ENCODE assay signal across 19 mouse cellular contexts in genomic region chr2:21164296-21164695, GRCm38 (mm10). TPM values are rescaled to one million over a fixed set of nuclear protein-coding genes. Genes with fewer than 3 reads are reported as not detected.
DNase-seq lines count a peak whose midpoint lies in the region; ATAC-seq and TF ChIP-seq lines count a peak whose summit lies in the region.
"Had no signal": no experiment of that assay in that cellular context is flagged by ENCODE, and none has a peak within 500 bp of the region (broad histone marks: within the 10 kb centered on the region; RNA-seq: fewer than 3 reads in every experiment).

No protein-coding gene starts in this region.

- no peak overlapping the region for H3K4me2 ChIP-seq in forebrain, postnatal 0 days (ENCODE audit: low read depth)
- no peak overlapping the region for H3K4me2 ChIP-seq in midbrain, embryonic 14.5 days (ENCODE audit: low read length)
- H3K4me2 ChIP-seq: embryonic facial prominence, embryonic 15.5 days; forebrain, embryonic 15.5 days had no signal

- WGBS in forebrain, postnatal 0 days = 62% methylated on average over 8 of the region's 8 CpGs
- 86% methylated on average over 8 of the region's 8 CpGs for WGBS in forebrain, embryonic 10.5 days
- 72% methylated on average over 8 of the region's 8 CpGs for WGBS in midbrain, embryonic 14.5 days
- WGBS in midbrain, embryonic 10.5 days = 88% methylated on average over 8 of the region's 8 CpGs

- no peaks in the 10 kb centered on the region for H3K36me3 ChIP-seq in forebrain, postnatal 0 days (ENCODE audit: insufficient read depth)
- no peaks in the 10 kb centered on the region for H3K36me3 ChIP-seq in forebrain, embryonic 10.5 days (replicated peaks)
- no peaks in the 10 kb centered on the region for H3K36me3 ChIP-seq in midbrain, embryonic 14.5 days (ENCODE audit: control insufficient read depth, insufficient read depth, low read length)
- no peaks in the 10 kb centered on the region for H3K36me3 ChIP-seq in midbrain, embryonic 10.5 days
- H3K36me3 ChIP-seq: embryonic facial prominence, embryonic 15.5 days; forebrain, embryonic 15.5 days; hindbrain, embryonic 10.5 days had no signal

- no peaks in the 10 kb centered on the region for H3K9me3 ChIP-seq in forebrain, postnatal 0 days (ENCODE audit: low read length)
- no peaks in the 10 kb centered on the region for H3K9me3 ChIP-seq in forebrain, embryonic 10.5 days
- H3K9me3 ChIP-seq in midbrain, embryonic 14.5 days (ENCODE audit: control insufficient read depth, low read length) = no peaks in the 10 kb centered on the region; the same call in 1 of the 2 replicates
- no peaks in the 10 kb centered on the region for H3K9me3 ChIP-seq in midbrain, embryonic 10.5 days (replicated peaks)
- H3K9me3 ChIP-seq: embryonic facial prominence, embryonic 15.5 days; forebrain, embryonic 15.5 days; hindbrain, embryonic 10.5 days; megakaryocyte, embryonic 14.5 days had no signal

- 0 out of 2 replicates have a peak, but pooled peaks have one; percentile 27 for ATAC-seq in forebrain, postnatal 0 days
- no peak for ATAC-seq in midbrain, embryonic 14.5 days (ENCODE audit: low FRiP score, low TSS enrichment)
- ATAC-seq: forebrain, embryonic 15.5 days; intestine, embryonic 16.5 days had no signal

- no peak for TF ChIP-seq CTCF in forebrain, postnatal 0 days (IDR thresholded peaks at IDR 0.05; ENCODE audit: low read depth)

- H3K4me3 ChIP-seq in forebrain, postnatal 0 days (ENCODE audit: low read depth, low read length) = no peak overlapping the region
- no peak overlapping the region for H3K4me3 ChIP-seq in forebrain, embryonic 10.5 days
- H3K4me3 ChIP-seq in midbrain, embryonic 14.5 days (replicated peaks; ENCODE audit: low read depth, low read length) = no peak overlapping the region
- H3K4me3 ChIP-seq in midbrain, embryonic 10.5 days = no peak overlapping the region
- H3K4me3 ChIP-seq: embryonic facial prominence, embryonic 15.5 days; forebrain, embryonic 15.5 days; hindbrain, embryonic 10.5 days; megakaryocyte, embryonic 14.5 days had no signal

- no peak overlapping the region for H3K27ac ChIP-seq in forebrain, postnatal 0 days (ENCODE audit: low read depth, low read length)
- H3K27ac ChIP-seq in forebrain, embryonic 10.5 days = no peak overlapping the region
- H3K27ac ChIP-seq in midbrain, embryonic 14.5 days (replicated peaks; ENCODE audit: low read depth, low read length) = no peak overlapping the region
- no peak overlapping the region for H3K27ac ChIP-seq in midbrain, embryonic 10.5 days (replicated peaks)
- H3K27ac ChIP-seq: embryonic facial prominence, embryonic 15.5 days; forebrain, embryonic 15.5 days; hindbrain, embryonic 10.5 days had no signal

- no peaks in the 10 kb centered on the region for H3K27me3 ChIP-seq in forebrain, postnatal 0 days (ENCODE audit: insufficient read depth, low read length)
- H3K27me3 ChIP-seq in forebrain, embryonic 10.5 days (ENCODE audit: poor library complexity, severe bottlenecking) = no peaks in the 10 kb centered on the region
- no peaks in the 10 kb centered on the region for H3K27me3 ChIP-seq in midbrain, embryonic 14.5 days (ENCODE audit: control insufficient read depth, insufficient read depth, low read length)
- H3K27me3 ChIP-seq in midbrain, embryonic 10.5 days (ENCODE audit: low read depth, poor library complexity, severe bottlenecking) = no peaks in the 10 kb centered on the region
- H3K27me3 ChIP-seq: embryonic facial prominence, embryonic 15.5 days; forebrain, embryonic 15.5 days; megakaryocyte, embryonic 14.5 days had no signal

- H3K9ac ChIP-seq in forebrain, postnatal 0 days = no peak overlapping the region
- H3K9ac ChIP-seq in midbrain, embryonic 14.5 days (replicated peaks; ENCODE audit: low read length) = no peak overlapping the region
- H3K9ac ChIP-seq: embryonic facial prominence, embryonic 15.5 days; forebrain, embryonic 15.5 days had no signal

- no peaks in the 10 kb centered on the region for H3K4me1 ChIP-seq in forebrain, postnatal 0 days (ENCODE audit: insufficient read depth)
- H3K4me1 ChIP-seq in forebrain, embryonic 10.5 days = no peaks in the 10 kb centered on the region
- H3K4me1 ChIP-seq in midbrain, embryonic 14.5 days (ENCODE audit: control insufficient read depth, insufficient read depth, low read length) = no peaks in the 10 kb centered on the region
- H3K4me1 ChIP-seq in midbrain, embryonic 10.5 days = no peaks in the 10 kb centered on the region
- H3K4me1 ChIP-seq: embryonic facial prominence, embryonic 15.5 days; forebrain, embryonic 15.5 days; hindbrain, embryonic 10.5 days had no signal

- intact Hi-C loops in heart, postnatal 10 days (cut with DNase I) = no loop called here

- DNase-seq in forebrain, postnatal 0 days = no peak
- DNase-seq in forebrain, embryonic 10.5 days (ENCODE audit: extremely low spot score, low spot score) = no peak
- peak; percentile 8 for DNase-seq in midbrain, embryonic 14.5 days
- no peak for DNase-seq in midbrain, embryonic 10.5 days (ENCODE audit: low spot score)
- DNase-seq in heart, postnatal 10 days = peak; percentile 56 to 57
- DNase-seq in kidney, adult 9 months = no peak
- no peak for DNase-seq in adrenal gland, adult 8-10 months
- DNase-seq in embryo, embryonic 10.5 days (ENCODE audit: low spot score) = no peak
- DNase-seq: cerebellum, adult 11 months; cerebellum, postnatal 36 days; kidney, postnatal 10 days; lung, adult 2 months; thymus, adult 2 months had no signal

RNA-seq across cellular contexts. Expression of gene Enkur, which starts 40.9 kb away (rescaled TPM):
- total RNA-seq in forebrain, postnatal 0 days (2014; rRNA removed) = 4.5 and 5.4 TPM in 2 replicates
- polyA plus RNA-seq in forebrain, postnatal 0 days (2015; fragmentation: Nextera tagmentation; extraction: Ambion mirVana) = 5.2 and 8.1 TPM in 2 replicates
- 0.27 and 0.72 TPM in 2 replicates for polyA plus RNA-seq in forebrain, embryonic 10.5 days (2016; fragmentation: Nextera tagmentation; extraction: Ambion mirVana)
- 3.7 and 4.8 TPM in 2 replicates for polyA plus RNA-seq in midbrain, embryonic 14.5 days (2014; fragmentation: Nextera tagmentation; extraction: Ambion mirVana)
- polyA plus RNA-seq in midbrain, embryonic 10.5 days (2016; fragmentation: Nextera tagmentation; extraction: Ambion mirVana) = 0.95 and 0.96 TPM in 2 replicates
- total RNA-seq in heart, postnatal 10 days (2021) = 1 to 10 TPM; 5.8 to 6.2 TPM
- 1 to 10 TPM in 3 of 4 experiments, under 1 TPM in 1; 0.87 to 2.0 (median 1.5) TPM for total RNA-seq in adrenal gland, adult 8-10 months (2022)
- total RNA-seq: liver, adult 2 months had no signal
- polyA plus RNA-seq: liver, adult 2 months; thymus, adult 2 months had no signal

RNA-seq across cellular contexts. Expression of gene Thnsl1, which starts 41.2 kb away (rescaled TPM):
- 21.8 and 22.8 TPM in 2 replicates for total RNA-seq in forebrain, postnatal 0 days (2014; rRNA removed)
- polyA plus RNA-seq in forebrain, postnatal 0 days (2015; fragmentation: Nextera tagmentation; extraction: Ambion mirVana) = 17.6 and 19.4 TPM in 2 replicates
- 13.5 and 16.4 TPM in 2 replicates for polyA plus RNA-seq in forebrain, embryonic 10.5 days (2016; fragmentation: Nextera tagmentation; extraction: Ambion mirVana)
- polyA plus RNA-seq in midbrain, embryonic 14.5 days (2014; fragmentation: Nextera tagmentation; extraction: Ambion mirVana) = 22.4 and 26.7 TPM in 2 replicates
- polyA plus RNA-seq in midbrain, embryonic 10.5 days (2016; fragmentation: Nextera tagmentation; extraction: Ambion mirVana) = 14.9 and 17.5 TPM in 2 replicates
- total RNA-seq in heart, postnatal 10 days (2021) = 1 to 10 TPM; 4.1 to 6.6 TPM
- total RNA-seq in adrenal gland, adult 8-10 months (2022) = 10 to 100 TPM in 1 of 4 experiments, 1 to 10 TPM in 3; 8.0 to 11.9 (median 8.7) TPM

Comparison
In these comparisons a context has a peak if more than half of its experiments do, and no peak if none do; other contexts are left out.
1. DNase-seq: peak in midbrain, embryonic 14.5 days (single experiment) and heart, postnatal 10 days (2 of 2); none in forebrain, postnatal 0 days (single experiment), forebrain, embryonic 10.5 days (single experiment), midbrain, embryonic 10.5 days (single experiment), kidney, adult 9 months (single experiment), adrenal gland, adult 8-10 months (single experiment) and embryo, embryonic 10.5 days (single experiment).